Mouse (Mus musculus) midbrain, embryonic 10.5 days (tissue): ENCODE results near the gene Nepn. TPM values are rescaled to one million over a fixed set of nuclear protein-coding genes. Genes with fewer than 3 reads are reported as not detected.

Experiments used
- DNase-seq: peaks from one replicate; pipeline ENCODE4 v3.0.0-alpha.2; 2017; ENCODE audit warnings: low spot score
- H3K27ac ChIP-seq: fragments of 300-500 bp; sonication (generic); replicated peaks from 2 replicates; pipeline ENCODE4 v1.5.1; 2016; ENCODE audit warnings: mild to moderate bottlenecking
- H3K27me3 ChIP-seq: fragments of 300-500 bp; sonication (generic); 2 replicates; pipeline ENCODE4 v1.6.1; 2016; ENCODE audit warnings: low read depth, mild to moderate bottlenecking; ENCODE audit not compliant: poor library complexity, severe bottlenecking
- H3K36me3 ChIP-seq: fragments of 300-500 bp; sonication (generic); 2 replicates; pipeline ENCODE4 v1.6.1; 2016; ENCODE audit warnings: mild to moderate bottlenecking, moderate library complexity
- H3K4me1 ChIP-seq: fragments of 300-500 bp; sonication (generic); 2 replicates; pipeline ENCODE4 v1.6.1; 2016
- H3K4me3 ChIP-seq: fragments of 300-500 bp; sonication (generic); 2 replicates; pipeline ENCODE4 v1.5.1; 2016; ENCODE audit warnings: mild to moderate bottlenecking, moderate library complexity
- H3K9me3 ChIP-seq: fragments of 300-500 bp; sonication (generic); replicated peaks from 2 replicates; pipeline ENCODE4 v1.6.1; 2016; ENCODE audit warnings: mild to moderate bottlenecking
- WGBS: fragments of 180-500 bp; shearing (Covaris S2); methylation state at CpG from one replicate; pipeline ENCODE4 v1.1.7; 2016; 5-methylcytosine and 5-hydroxymethylcytosine counted together
- polyA plus RNA-seq: library from polyadenylated mRNA; unstranded; fragments of >200 nt; fragmentation: Nextera tagmentation; extraction: Ambion mirVana; gene quantifications from 2 replicates; pipeline ENCODE4 v1.2.1, GENCODE M21; 2016

The Nepn gene
- polyA plus RNA-seq, 1 experiment from 2014 or later, result not detected

- peak; percentile 96 for DNase-seq
- H3K27ac ChIP-seq, result peak within 1 kb of the TSS; percentile 95
- H3K4me1 ChIP-seq, result peaks cover 29% of the 10 kb centered on the region
- no peaks in the 10 kb centered on the region for H3K36me3 ChIP-seq
- WGBS, result under 1% methylated on average over 62 of the region's 71 CpGs
- no peaks in the 10 kb centered on the region for H3K9me3 ChIP-seq
- H3K27me3 ChIP-seq, result no peaks in the 10 kb centered on the region
- H3K4me3 ChIP-seq, result peak within 1 kb of the TSS; percentile 88
Observed at GRCm38 (mm10) chr10:52381845-52382591, 6.8 kb upstream of the Nepn start, which contains the start of gene Gopc. Gene Gopc (minus strand): TSS chr10:52382124.

GRCm38 (mm10) chr10:52383022-52383421 is 5.8 kb upstream of the Nepn start:
- Histone ChIP-seq H3K9me3 (no peaks in the 10 kb centered on the region), H3K27me3 (no peaks in the 10 kb centered on the region), H3K27ac (peak overlapping the region; percentile 95), H3K4me1 (peaks cover 29% of the 10 kb centered on the region), H3K36me3 (no peaks in the 10 kb centered on the region), H3K4me3 (peak overlapping the region; percentile 88)
- WGBS, result 90% methylated on average over 6 of the region's 6 CpGs
- no peak for DNase-seq

GRCm38 (mm10) chr10:52383522-52383921 is 5.2 kb upstream of the Nepn start:
- H3K36me3 ChIP-seq, result no peaks in the 10 kb centered on the region
- H3K27ac ChIP-seq, result no peak overlapping the region
- no peaks in the 10 kb centered on the region for H3K9me3 ChIP-seq
- DNase-seq, result no peak
- peaks cover 29% of the 10 kb centered on the region for H3K4me1 ChIP-seq
- H3K4me3 ChIP-seq, result no peak overlapping the region
- no peaks in the 10 kb centered on the region for H3K27me3 ChIP-seq
- WGBS, result 96% methylated on average over 1 of the region's 1 CpGs

GRCm38 (mm10) chr10:52384823-52385610 is 3.8 kb upstream of the Nepn start:
- no peaks in the 10 kb centered on the region for H3K27me3 ChIP-seq

GRCm38 (mm10) chr10:52387192-52387591 is 1.6 kb upstream of the Nepn start:
- Histone ChIP-seq H3K36me3 (no peaks in the 10 kb centered on the region), H3K4me1 (peaks cover 7% of the 10 kb centered on the region)
- WGBS, result 85% methylated on average over 4 of the region's 4 CpGs

More at GRCm38 (mm10) chr10:52384823-52385610, 3.8 kb upstream of the Nepn start:
- no peaks in the 10 kb centered on the region for H3K36me3 ChIP-seq
- 55% methylated on average over 8 of the region's 8 CpGs for WGBS
- no peak overlapping the region for H3K27ac ChIP-seq
- peak; percentile 19 for DNase-seq
- H3K4me3 ChIP-seq, result no peak overlapping the region
- H3K9me3 ChIP-seq, result no peaks in the 10 kb centered on the region
- H3K4me1 ChIP-seq, result peaks cover 19% of the 10 kb centered on the region

GRCm38 (mm10) chr10:52389438-52389837 is 666 bp downstream of the Nepn start:
- no peaks in the 10 kb centered on the region for H3K9me3 ChIP-seq
- H3K27me3 ChIP-seq, result no peaks in the 10 kb centered on the region
- WGBS, result 80% methylated on average over 3 of the region's 3 CpGs
- DNase-seq, result no peak
- no peaks in the 10 kb centered on the region for H3K36me3 ChIP-seq
- no peak overlapping the region for H3K4me3 ChIP-seq
- H3K4me1 ChIP-seq, result no peaks in the 10 kb centered on the region
- no peak overlapping the region for H3K27ac ChIP-seq

More at GRCm38 (mm10) chr10:52387192-52387591, 1.6 kb upstream of the Nepn start:
- Histone ChIP-seq H3K4me3 (no peak overlapping the region), H3K27ac (no peak overlapping the region), H3K9me3 (no peaks in the 10 kb centered on the region), H3K27me3 (no peaks in the 10 kb centered on the region)
- DNase-seq, result no peak

- no peak for DNase-seq
- no peaks in the 10 kb centered on the region for H3K9me3 ChIP-seq
- H3K4me3 ChIP-seq, result no peak overlapping the region
- no peaks in the 10 kb centered on the region for H3K36me3 ChIP-seq
- no peaks in the 10 kb centered on the region for H3K27me3 ChIP-seq
- WGBS, result 82% methylated on average over 2 of the region's 2 CpGs
- H3K27ac ChIP-seq, result no peak overlapping the region
- H3K4me1 ChIP-seq, result no peaks in the 10 kb centered on the region
Observed at GRCm38 (mm10) chr10:52391208-52391607, 2.4 kb downstream of the Nepn start.

- H3K9me3 ChIP-seq, result no peaks in the 10 kb centered on the region
- 84% methylated on average over 3 of the region's 3 CpGs for WGBS
- no peak overlapping the region for H3K4me3 ChIP-seq
- no peaks in the 10 kb centered on the region for H3K27me3 ChIP-seq
- H3K27ac ChIP-seq, result no peak overlapping the region
- no peak for DNase-seq
- no peaks in the 10 kb centered on the region for H3K4me1 ChIP-seq
- H3K36me3 ChIP-seq, result no peaks in the 10 kb centered on the region
Observed at GRCm38 (mm10) chr10:52396647-52397046, 7.9 kb downstream of the Nepn start.

GRCm38 (mm10) chr10:52398715-52399114 is 9.9 kb downstream of the Nepn start:
- no peak overlapping the region for H3K27ac ChIP-seq

GRCm38 (mm10) chr10:52399722-52400121 is 10.9 kb downstream of the Nepn start:
- Histone ChIP-seq H3K9me3 (no peaks in the 10 kb centered on the region), H3K36me3 (no peaks in the 10 kb centered on the region), H3K4me3 (no peak overlapping the region), H3K27ac (no peak overlapping the region), H3K27me3 (no peaks in the 10 kb centered on the region), H3K4me1 (no peaks in the 10 kb centered on the region)
- WGBS, result 67% methylated on average over 3 of the region's 3 CpGs
- DNase-seq, result no peak

More at GRCm38 (mm10) chr10:52398715-52399114, 9.9 kb downstream of the Nepn start:
- no peaks in the 10 kb centered on the region for H3K36me3 ChIP-seq
- no peaks in the 10 kb centered on the region for H3K4me1 ChIP-seq
- no peaks in the 10 kb centered on the region for H3K27me3 ChIP-seq
- WGBS, result 84% methylated on average over 2 of the region's 2 CpGs
- no peak overlapping the region for H3K4me3 ChIP-seq
- H3K9me3 ChIP-seq, result no peaks in the 10 kb centered on the region
- DNase-seq, result no peak

GRCm38 (mm10) chr10:52405160-52405559 is 16.4 kb downstream of the Nepn start:
- Histone ChIP-seq H3K36me3 (no peaks in the 10 kb centered on the region), H3K27ac (no peak overlapping the region), H3K4me1 (no peaks in the 10 kb centered on the region), H3K9me3 (no peaks in the 10 kb centered on the region), H3K4me3 (no peak overlapping the region), H3K27me3 (no peaks in the 10 kb centered on the region)
- WGBS, result 93% methylated on average over 13 of the region's 13 CpGs
- DNase-seq, result no peak

GRCm38 (mm10) chr10:52407526-52407925 is 18.8 kb downstream of the Nepn start:
- Histone ChIP-seq H3K36me3 (no peaks in the 10 kb centered on the region), H3K4me1 (no peaks in the 10 kb centered on the region), H3K9me3 (no peaks in the 10 kb centered on the region), H3K27me3 (no peaks in the 10 kb centered on the region), H3K27ac (no peak overlapping the region), H3K4me3 (no peak overlapping the region)
- WGBS, result 93% methylated on average over 2 of the region's 2 CpGs
- no peak for DNase-seq

GRCm38 (mm10) chr10:52415020-52415419 is 26.2 kb downstream of the Nepn start:
- Histone ChIP-seq H3K27me3 (no peaks in the 10 kb centered on the region), H3K27ac (no peak overlapping the region), H3K4me1 (peaks cover 18% of the 10 kb centered on the region), H3K4me3 (no peak overlapping the region), H3K36me3 (no peaks in the 10 kb centered on the region), H3K9me3 (no peaks in the 10 kb centered on the region)
- DNase-seq, result no peak
- 80% methylated on average over 2 of the region's 2 CpGs for WGBS
